12 mouse cellular contexts compared by ENCODE assay signal in the genomic region with DNA sequence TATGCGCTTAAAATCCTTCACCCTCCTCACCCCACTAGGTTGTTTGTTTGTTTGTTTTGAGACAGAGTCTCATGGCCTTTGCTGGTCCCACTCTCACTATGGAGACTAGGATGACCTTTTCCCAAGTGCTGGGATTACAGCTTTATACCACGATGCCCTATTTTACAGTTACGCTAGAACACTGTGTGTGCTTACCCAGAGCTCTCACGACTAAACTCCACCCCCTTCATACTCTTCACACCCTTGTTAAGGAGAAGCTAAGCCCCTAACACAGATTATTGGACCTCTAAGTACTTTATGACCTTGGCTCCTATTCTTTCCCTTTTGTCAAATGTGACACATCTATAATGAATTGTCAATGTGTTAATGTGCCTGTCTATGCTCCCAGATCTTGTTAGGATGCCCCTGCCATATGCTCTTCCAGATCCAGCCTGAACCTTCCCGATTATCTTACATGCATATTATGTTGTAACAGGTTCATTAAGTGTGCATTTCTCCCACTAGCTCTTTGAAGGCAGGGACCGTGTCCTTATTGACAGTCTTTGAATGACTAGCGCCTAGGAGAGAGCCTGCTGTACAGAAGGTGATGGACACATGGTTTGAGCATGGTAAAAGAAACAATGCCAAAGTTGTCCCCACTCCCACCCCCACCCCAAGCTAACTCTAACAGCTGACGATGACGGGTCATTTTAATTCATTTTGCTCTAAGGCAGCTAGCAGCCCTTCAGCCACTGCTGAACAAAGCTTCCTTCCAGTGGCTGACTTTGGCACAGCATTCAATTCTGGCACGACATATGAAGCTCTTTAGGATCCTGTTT. TPM values are rescaled to one million over a fixed set of nuclear protein-coding genes. Genes with fewer than 3 reads are reported as not detected.
A peak's percentile ranks its signal among the peaks of the same experiment; 100 is the strongest.
DNase-seq lines count a peak whose midpoint lies in the region; ATAC-seq and TF ChIP-seq lines count a peak whose summit lies in the region.
"Had no signal": no experiment of that assay in that cellular context is flagged by ENCODE, and none has a peak within 500 bp of the region (broad histone marks: within the 10 kb centered on the region; RNA-seq: fewer than 3 reads in every experiment).

No protein-coding gene starts in this region.

- no peak overlapping the region for H3K9ac ChIP-seq in embryonic facial prominence, embryonic 11.5 days (replicated peaks; ENCODE audit: low read length)
- no peak overlapping the region for H3K9ac ChIP-seq in forebrain, postnatal 0 days
- no peak overlapping the region for H3K9ac ChIP-seq in midbrain, embryonic 14.5 days (replicated peaks; ENCODE audit: low read length)
- H3K9ac ChIP-seq: lung, embryonic 15.5 days had no signal

- H3K27ac ChIP-seq in embryonic facial prominence, embryonic 11.5 days (replicated peaks; ENCODE audit: low read depth, low read length): no peak overlapping the region
- no peak overlapping the region for H3K27ac ChIP-seq in embryonic facial prominence, embryonic 10.5 days (replicated peaks)
- no peak overlapping the region for H3K27ac ChIP-seq in forebrain, postnatal 0 days (ENCODE audit: low read depth, low read length)
- no peak overlapping the region for H3K27ac ChIP-seq in midbrain, embryonic 14.5 days (replicated peaks; ENCODE audit: low read depth, low read length)
- H3K27ac ChIP-seq: lung, embryonic 15.5 days had no signal

- no peaks in the 10 kb centered on the region for H3K9me3 ChIP-seq in embryonic facial prominence, embryonic 11.5 days (replicated peaks; ENCODE audit: control insufficient read depth, low read length)
- no peaks in the 10 kb centered on the region for H3K9me3 ChIP-seq in embryonic facial prominence, embryonic 10.5 days
- no peaks in the 10 kb centered on the region for H3K9me3 ChIP-seq in forebrain, postnatal 0 days (ENCODE audit: low read length)
- no peaks in the 10 kb centered on the region for H3K9me3 ChIP-seq in midbrain, embryonic 14.5 days (ENCODE audit: control insufficient read depth, low read length)
- H3K9me3 ChIP-seq: lung, embryonic 15.5 days had no signal

- H3K27me3 ChIP-seq in embryonic facial prominence, embryonic 11.5 days (ENCODE audit: control insufficient read depth, insufficient read depth, low read length): no peaks in the 10 kb centered on the region
- no peaks in the 10 kb centered on the region for H3K27me3 ChIP-seq in embryonic facial prominence, embryonic 10.5 days (replicated peaks; ENCODE audit: low read depth, poor library complexity, severe bottlenecking)
- no peaks in the 10 kb centered on the region for H3K27me3 ChIP-seq in forebrain, postnatal 0 days (ENCODE audit: insufficient read depth, low read length)
- H3K27me3 ChIP-seq in midbrain, embryonic 14.5 days (ENCODE audit: control insufficient read depth, insufficient read depth, low read length): no peaks in the 10 kb centered on the region
- H3K27me3 ChIP-seq: lung, embryonic 15.5 days had no signal

- ATAC-seq in embryonic facial prominence, embryonic 11.5 days (replicated peaks; ENCODE audit: insufficient number of reproducible peaks, low FRiP score, low TSS enrichment, low read depth): peak; percentile 56; the same call in 1 of the 2 replicates
- ATAC-seq in forebrain, postnatal 0 days: peak; percentile 72
- ATAC-seq in midbrain, embryonic 14.5 days (ENCODE audit: low FRiP score, low TSS enrichment): peak; percentile 71

- TF ChIP-seq CTCF in forebrain, postnatal 0 days (IDR thresholded peaks at IDR 0.05; ENCODE audit: low read depth): no peak

- no peak for DNase-seq in embryonic facial prominence, embryonic 11.5 days (ENCODE audit: low spot score)
- DNase-seq in embryonic facial prominence, embryonic 10.5 days (ENCODE audit: low spot score): no peak
- peak; percentile 58 for DNase-seq in brain, adult 2 months (ENCODE audit: low read depth, low spot score)
- DNase-seq in forebrain, postnatal 0 days: peak; percentile 47
- peak; percentile 60 for DNase-seq in midbrain, embryonic 14.5 days
- DNase-seq in right cerebral cortex, adult 18-20 months: no peak
- DNase-seq in lung, adult 18-20 months: no peak
- no peak for DNase-seq in ovary, adult 18-20 months (ENCODE audit: low spot score)
- DNase-seq: gastrocnemius, postnatal 25 days; kidney, adult 11 months; layer of hippocampus, adult 9-11 months had no signal

- no peak overlapping the region for H3K4me2 ChIP-seq in embryonic facial prominence, embryonic 11.5 days (ENCODE audit: low read depth, low read length)
- no peak overlapping the region for H3K4me2 ChIP-seq in forebrain, postnatal 0 days (ENCODE audit: low read depth)
- no peak overlapping the region for H3K4me2 ChIP-seq in midbrain, embryonic 14.5 days (ENCODE audit: low read length)
- H3K4me2 ChIP-seq: lung, embryonic 15.5 days had no signal

- no peaks in the 10 kb centered on the region for H3K4me1 ChIP-seq in embryonic facial prominence, embryonic 11.5 days (ENCODE audit: control insufficient read depth, insufficient read depth, low read length)
- H3K4me1 ChIP-seq in embryonic facial prominence, embryonic 10.5 days: 0 out of 2 replicates have a peak, but pooled peaks cover 6% of the 10 kb centered on the region
- peaks cover 7% of the 10 kb centered on the region; the same call in 1 of the 2 replicates for H3K4me1 ChIP-seq in forebrain, postnatal 0 days (ENCODE audit: insufficient read depth)
- no peaks in the 10 kb centered on the region for H3K4me1 ChIP-seq in midbrain, embryonic 14.5 days (ENCODE audit: control insufficient read depth, insufficient read depth, low read length)
- H3K4me1 ChIP-seq: lung, embryonic 15.5 days had no signal

- no peaks in the 10 kb centered on the region for H3K36me3 ChIP-seq in embryonic facial prominence, embryonic 11.5 days (replicated peaks; ENCODE audit: control insufficient read depth, insufficient read depth, low read depth, low read length)
- no peaks in the 10 kb centered on the region for H3K36me3 ChIP-seq in embryonic facial prominence, embryonic 10.5 days (replicated peaks)
- no peaks in the 10 kb centered on the region for H3K36me3 ChIP-seq in forebrain, postnatal 0 days (ENCODE audit: insufficient read depth)
- H3K36me3 ChIP-seq in midbrain, embryonic 14.5 days (ENCODE audit: control insufficient read depth, insufficient read depth, low read length): no peaks in the 10 kb centered on the region
- H3K36me3 ChIP-seq: lung, embryonic 15.5 days had no signal

- WGBS in embryonic facial prominence, embryonic 11.5 days: 68% methylated on average over 10 of the region's 10 CpGs
- 72% methylated on average over 10 of the region's 10 CpGs for WGBS in embryonic facial prominence, embryonic 10.5 days
- 20% methylated on average over 10 of the region's 10 CpGs for WGBS in forebrain, postnatal 0 days
- WGBS in midbrain, embryonic 14.5 days: 28% methylated on average over 10 of the region's 10 CpGs

- no peak overlapping the region for H3K4me3 ChIP-seq in embryonic facial prominence, embryonic 11.5 days (ENCODE audit: low read depth, low read length)
- H3K4me3 ChIP-seq in embryonic facial prominence, embryonic 10.5 days: no peak overlapping the region
- H3K4me3 ChIP-seq in forebrain, postnatal 0 days (ENCODE audit: low read depth, low read length): no peak overlapping the region
- H3K4me3 ChIP-seq in midbrain, embryonic 14.5 days (replicated peaks; ENCODE audit: low read depth, low read length): no peak overlapping the region
- H3K4me3 ChIP-seq: lung, embryonic 15.5 days had no signal

RNA-seq across cellular contexts. Expression of a gene that starts 10.4 kb away (rescaled TPM):
- polyA plus RNA-seq in embryonic facial prominence, embryonic 11.5 days (2014; fragmentation: Nextera tagmentation; extraction: Ambion mirVana): 1.4 and 1.8 TPM in 2 replicates
- 2.0 and 2.2 TPM in 2 replicates for polyA plus RNA-seq in embryonic facial prominence, embryonic 10.5 days (2016; fragmentation: Nextera tagmentation; extraction: Ambion mirVana)
- total RNA-seq in forebrain, postnatal 0 days (2014; rRNA removed): 33.2 and 43.4 TPM in 2 replicates
- polyA plus RNA-seq in forebrain, postnatal 0 days (2015; fragmentation: Nextera tagmentation; extraction: Ambion mirVana): 10.1 and 11.7 TPM in 2 replicates
- polyA plus RNA-seq in midbrain, embryonic 14.5 days (2014; fragmentation: Nextera tagmentation; extraction: Ambion mirVana): 8.7 and 8.8 TPM in 2 replicates

RNA-seq across cellular contexts. Expression of a gene that starts 46.2 kb away (rescaled TPM):
- polyA plus RNA-seq in embryonic facial prominence, embryonic 11.5 days (2014; fragmentation: Nextera tagmentation; extraction: Ambion mirVana): 48.9 and 54.6 TPM in 2 replicates
- polyA plus RNA-seq in embryonic facial prominence, embryonic 10.5 days (2016; fragmentation: Nextera tagmentation; extraction: Ambion mirVana): 44.9 and 46.2 TPM in 2 replicates
- total RNA-seq in forebrain, postnatal 0 days (2014; rRNA removed): 6.0 and 25.2 TPM in 2 replicates
- polyA plus RNA-seq in forebrain, postnatal 0 days (2015; fragmentation: Nextera tagmentation; extraction: Ambion mirVana): 3.1 and 4.2 TPM in 2 replicates
- 4.0 and 6.4 TPM in 2 replicates for polyA plus RNA-seq in midbrain, embryonic 14.5 days (2014; fragmentation: Nextera tagmentation; extraction: Ambion mirVana)

Comparison
In these comparisons a context has a peak if more than half of its experiments do, and no peak if none do; other contexts are left out.
1. DNase-seq: peak in brain, adult 2 months (single experiment), forebrain, postnatal 0 days (single experiment) and midbrain, embryonic 14.5 days (single experiment); none in embryonic facial prominence, embryonic 11.5 days (single experiment), embryonic facial prominence, embryonic 10.5 days (single experiment), right cerebral cortex, adult 18-20 months (single experiment), lung, adult 18-20 months (0 of 2) and ovary, adult 18-20 months (single experiment).
2. Peak in every context shown above with its lines, with median percentiles within 50 percentile points of each other: ATAC-seq.